Mouse (Mus musculus) urinary bladder, postnatal 25 days (tissue): ENCODE measurements around the gene Plekha5.
A peak's percentile ranks its signal among the peaks of the same experiment; 100 is the strongest.

Experiments used
- DNase-seq: peaks from one replicate; pipeline ENCODE4 v3.0.0; 2022; ENCODE audit warnings: low spot score

The Plekha5 gene

DNA sequence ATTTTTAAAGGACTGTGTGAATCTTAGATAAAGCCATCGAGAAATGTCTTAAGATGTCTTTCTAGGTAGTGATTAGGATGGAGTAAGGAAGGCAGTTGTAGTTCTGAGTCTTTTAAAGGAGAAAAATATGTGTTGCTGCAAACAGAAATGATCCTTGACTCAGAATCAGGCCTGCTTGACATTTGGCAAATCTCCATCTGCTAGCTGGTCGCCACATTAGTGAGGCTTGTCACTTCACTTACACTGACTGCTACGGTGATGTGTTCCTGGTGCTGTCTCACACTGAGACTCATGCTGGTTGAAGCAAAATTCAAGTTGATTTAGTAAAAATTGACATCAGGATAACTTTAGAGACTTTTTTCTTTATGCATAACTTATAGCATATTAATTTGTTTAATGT, 32.0 kb downstream of the Plekha5 start:
- no peak for DNase-seq

DNA sequence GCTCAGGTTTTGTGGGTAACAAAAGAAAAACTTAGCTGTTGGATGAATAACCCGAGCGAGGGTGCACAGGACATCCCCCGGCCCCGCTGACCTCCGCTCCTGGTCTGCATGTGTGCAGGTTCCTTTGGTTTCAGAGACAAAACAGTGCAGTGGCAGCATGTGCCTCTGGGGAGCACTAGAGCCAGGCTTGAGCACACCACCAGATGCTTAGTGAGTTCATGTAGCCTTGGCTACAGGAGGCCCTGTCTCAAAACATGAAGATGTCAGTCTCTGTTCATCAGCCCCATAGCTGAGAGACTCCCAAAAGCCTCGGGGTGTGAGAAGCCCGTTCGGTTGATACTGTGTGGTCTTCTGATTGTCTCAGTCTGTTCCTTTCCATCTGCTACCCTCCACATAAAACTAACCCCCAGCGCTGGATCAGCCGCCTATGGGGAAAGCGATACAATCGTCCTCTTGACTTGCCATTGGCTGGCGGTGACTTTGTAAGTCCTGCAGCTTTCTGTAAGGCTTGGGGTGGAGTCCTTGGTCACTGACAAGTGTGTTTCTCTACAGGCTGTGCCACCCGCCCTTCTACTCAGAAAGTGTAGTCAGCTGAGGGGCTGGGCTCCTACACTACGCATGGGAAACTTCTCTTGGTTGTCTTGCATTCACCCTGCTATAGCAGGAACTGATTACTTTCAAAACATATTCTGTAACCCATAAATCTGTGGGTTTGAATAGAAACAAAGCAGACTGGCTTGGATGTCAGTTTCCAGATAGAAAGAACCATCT, 32.7 kb downstream of the Plekha5 start:
- DNase-seq = no peak

DNA sequence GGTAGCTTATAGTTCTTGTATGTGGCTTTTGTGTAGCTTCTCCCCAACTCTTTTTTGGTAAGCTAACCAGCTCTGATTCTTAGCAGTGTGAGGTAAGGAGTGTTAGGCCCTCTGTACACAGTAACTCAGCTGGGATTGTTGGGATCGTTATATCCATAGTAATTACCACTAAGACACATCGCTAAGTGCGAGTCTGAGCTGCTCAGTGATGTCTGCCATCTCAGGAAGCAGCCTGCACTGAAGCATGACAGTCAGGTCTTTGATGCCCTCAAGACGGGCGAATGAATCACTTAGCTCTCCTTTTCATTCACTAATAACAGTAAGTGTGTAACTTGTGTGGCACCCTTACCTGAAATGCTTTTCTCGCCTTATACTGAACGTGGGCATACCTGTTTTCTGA, 36.5 kb downstream of the Plekha5 start:
- DNase-seq = no peak

DNA sequence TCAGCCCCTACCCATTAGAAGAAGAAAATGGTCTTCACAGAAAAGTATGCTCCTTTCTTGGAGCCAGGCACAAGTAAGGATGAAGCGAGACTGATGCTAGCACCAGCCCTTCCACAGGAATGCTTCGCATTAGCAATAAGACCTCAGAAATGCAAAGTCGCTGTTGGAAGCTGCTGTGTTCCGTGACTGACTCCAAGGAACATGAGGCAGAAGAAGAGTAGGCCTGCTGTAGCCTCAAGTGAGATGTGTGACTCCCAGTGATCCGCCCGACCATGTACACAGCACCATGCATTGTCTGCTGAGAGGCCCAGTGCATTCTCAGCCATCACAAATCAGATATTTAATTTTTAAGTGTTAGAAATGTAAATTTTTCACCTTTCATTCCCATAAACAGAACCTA, 41.0 kb downstream of the Plekha5 start:
- DNase-seq = no peak

DNA sequence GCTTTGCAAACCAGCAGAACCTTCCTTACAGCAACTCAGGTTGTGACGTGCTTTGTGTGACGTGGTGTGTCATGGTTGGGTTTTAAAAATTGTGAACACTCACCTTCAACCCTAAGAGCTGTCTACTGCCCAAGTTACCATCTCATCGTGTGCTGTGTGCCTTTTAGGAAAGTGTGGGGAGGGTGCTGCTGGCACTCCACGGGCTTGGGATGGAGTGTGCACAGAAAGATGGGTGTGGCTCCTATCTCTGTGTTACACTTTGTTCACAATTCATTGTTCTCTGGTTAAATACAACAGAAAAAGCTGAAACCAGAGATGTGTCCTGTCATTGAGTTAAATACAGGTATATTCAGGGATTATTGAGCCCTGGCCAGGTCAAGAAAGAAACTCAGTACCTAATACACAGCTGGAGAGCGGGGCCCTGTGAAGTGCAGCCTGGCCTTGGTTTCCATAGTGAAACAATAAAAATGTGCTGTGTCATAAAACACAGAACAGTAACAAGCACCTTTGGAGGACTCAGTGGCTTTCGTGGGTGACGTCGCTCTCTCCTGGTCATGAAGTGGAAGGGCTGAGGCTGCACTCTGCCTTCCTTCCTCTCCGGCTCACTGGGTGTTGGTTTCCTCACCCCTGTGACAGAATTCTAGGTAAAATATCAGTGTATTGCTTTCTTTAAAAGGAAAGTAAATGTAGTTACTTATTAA, 42.2 kb downstream of the Plekha5 start:
- no peak for DNase-seq

DNA sequence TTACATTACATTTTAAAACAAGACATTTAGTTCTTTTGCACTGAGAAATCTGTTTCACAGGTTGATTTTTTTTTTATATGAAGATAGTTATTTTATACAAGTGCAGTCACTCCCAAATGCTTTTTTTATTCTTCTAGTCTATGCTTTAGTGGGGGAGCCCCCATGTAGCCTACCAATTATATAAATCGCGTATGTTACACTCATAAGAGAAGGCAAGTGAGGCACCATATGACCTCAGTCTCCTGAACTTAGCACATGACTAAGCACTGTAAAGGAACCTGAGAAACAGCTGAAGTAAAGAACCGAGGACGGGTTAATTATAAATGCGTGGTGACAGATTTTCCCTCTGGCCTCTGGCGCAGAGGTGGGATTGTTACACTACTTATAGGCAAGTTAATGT, 43.0 kb downstream of the Plekha5 start:
- no peak for DNase-seq

DNA sequence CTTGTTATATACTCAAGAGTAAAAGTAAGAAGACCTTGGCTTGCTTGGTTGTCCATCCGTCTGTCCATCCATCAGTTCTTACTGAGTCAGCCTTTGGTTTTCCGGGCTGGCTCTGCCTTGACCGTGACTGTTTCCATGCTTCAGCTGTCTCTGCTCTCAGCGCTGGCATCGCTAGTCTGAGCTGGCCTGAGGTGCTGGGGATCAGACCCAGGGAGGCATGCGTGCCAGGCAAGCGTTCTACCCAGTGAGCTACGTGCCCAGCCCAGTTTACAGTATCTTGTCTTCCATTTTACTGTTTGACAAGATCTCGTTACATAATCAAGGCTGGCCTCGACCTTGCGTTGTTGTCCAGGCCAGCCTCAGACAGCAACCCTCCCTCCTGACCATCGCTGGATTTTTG, 44.0 kb downstream of the Plekha5 start:
- no peak for DNase-seq

DNA sequence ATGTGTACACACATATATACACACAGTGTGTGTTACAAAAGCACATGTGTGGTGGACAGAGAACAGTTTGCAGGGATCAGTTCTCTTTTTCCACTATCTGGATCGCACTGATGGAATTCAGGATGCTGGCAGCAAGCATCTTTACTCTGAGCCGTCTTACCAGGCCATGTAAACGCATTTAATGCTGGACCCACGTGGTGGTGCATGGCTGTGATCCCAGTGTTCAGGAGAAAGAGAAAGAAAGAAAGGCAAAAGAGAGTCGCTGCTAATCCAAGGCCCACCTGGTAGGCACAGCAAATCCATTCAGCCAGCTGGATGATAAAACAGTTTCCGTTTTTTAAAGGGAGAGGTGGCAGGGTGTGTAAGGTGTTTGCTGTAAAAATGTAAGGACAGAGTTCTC, 45.9 kb downstream of the Plekha5 start:
- no peak for DNase-seq

DNA sequence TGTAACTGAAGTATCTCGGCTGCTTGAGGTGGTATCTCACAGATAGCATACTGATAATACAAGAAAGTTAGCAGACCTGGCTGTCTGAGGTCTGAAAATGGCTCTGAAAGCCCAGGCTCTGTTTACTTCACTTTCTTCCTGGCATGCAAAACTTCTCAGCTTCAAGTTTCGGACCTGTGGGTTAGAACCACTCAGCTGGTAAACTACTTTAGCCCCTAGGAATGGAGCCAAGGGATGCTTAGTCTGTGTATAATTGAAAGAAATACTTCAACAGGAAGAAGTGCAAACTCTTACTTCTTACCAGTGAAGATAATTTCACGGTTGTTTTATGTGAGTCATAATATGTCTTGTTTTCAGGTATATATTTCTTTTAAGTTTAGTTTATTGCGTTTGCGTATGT, 47.9 kb downstream of the Plekha5 start:
- no peak for DNase-seq

DNA sequence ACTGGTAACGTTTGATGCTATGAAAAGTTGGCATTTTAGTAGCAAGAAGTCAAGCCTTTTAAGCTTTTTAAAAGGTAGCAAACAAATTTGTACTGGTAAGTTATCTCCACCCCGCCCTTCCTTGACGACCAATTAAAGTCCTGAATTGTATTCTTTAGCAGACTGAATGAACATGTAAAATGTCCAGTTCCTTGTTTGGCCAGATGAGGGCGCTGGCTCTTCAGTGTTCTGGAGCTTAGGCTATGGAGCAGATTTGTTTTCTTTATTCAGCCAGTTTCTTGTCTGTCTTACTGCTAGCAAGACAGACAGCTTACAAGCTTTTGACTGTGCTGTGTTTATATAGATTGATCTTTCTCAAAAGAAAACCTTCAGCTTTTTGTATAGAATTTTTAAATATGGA, 48.5 kb downstream of the Plekha5 start:
- DNase-seq = peak; percentile 56

DNA sequence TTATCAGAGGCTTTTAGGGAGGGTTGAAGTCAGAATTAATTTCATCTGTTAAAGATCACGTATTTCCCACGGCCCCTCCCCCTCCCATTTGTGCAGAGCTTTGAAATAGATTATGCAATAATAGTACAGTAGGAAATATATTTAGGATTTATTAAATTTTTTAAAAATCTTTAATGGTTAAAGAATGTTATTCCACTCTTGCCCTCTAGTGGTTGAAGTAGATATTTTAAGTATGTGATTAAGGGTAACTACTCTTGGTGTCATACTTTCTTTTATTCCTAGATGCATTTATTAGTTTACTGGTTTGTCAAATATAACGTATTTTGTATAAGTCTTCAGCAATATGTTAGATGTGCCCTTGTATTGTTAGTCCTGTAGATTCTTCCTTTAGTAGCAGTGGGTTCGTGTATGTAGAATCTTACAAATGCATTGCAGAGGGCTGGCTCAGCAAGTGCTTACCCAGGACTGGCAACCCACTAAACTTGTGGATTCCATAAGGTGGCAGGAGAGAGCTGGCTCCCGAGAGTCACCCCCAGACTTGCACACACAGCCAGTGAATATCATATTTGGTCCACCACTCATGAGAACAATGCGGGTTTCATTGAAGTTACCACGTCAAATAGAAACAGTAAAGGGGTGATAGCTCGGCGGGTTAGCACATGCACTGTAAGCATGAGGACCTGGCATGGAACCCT, 51.7 kb downstream of the Plekha5 start:
- DNase-seq = no peak

DNA sequence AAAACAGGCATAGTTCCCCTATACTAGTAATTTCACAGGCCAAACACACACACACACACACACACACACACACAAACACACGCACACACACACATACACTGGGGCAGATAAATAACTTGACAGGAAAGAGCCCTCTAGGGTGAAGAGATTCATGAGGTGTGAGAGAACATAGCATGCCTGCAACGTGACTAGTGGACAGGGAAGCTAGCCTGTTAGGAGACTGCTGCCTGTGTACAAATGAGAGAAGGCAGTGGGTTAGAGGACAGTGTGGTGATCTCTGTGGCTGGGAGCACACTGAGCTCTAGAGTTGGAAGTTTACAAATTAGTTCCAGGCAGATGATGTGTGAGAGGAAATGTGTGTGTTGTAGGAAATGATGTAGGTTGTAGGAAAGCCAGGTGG, 53.1 kb downstream of the Plekha5 start:
- DNase-seq = no peak

DNA sequence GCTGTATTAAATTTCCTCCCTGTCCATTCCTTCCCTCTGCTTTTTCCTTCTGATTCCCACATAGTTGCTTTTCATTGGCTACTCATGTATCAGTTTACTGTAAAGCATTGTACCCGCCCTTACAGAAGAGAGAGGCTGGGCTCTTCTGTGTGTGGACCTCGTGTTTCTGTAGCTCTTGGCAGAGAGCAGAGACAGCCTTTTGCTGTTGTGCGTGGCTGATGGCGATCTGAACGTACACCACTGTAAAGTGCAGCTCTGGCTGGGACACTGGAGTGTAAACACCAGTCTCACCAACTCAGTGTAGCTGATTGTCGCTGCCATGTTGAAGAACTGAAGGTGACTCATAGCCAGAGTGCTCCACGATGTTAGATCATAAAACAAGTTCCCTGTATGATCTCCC, 54.2 kb downstream of the Plekha5 start:
- no peak for DNase-seq

DNA sequence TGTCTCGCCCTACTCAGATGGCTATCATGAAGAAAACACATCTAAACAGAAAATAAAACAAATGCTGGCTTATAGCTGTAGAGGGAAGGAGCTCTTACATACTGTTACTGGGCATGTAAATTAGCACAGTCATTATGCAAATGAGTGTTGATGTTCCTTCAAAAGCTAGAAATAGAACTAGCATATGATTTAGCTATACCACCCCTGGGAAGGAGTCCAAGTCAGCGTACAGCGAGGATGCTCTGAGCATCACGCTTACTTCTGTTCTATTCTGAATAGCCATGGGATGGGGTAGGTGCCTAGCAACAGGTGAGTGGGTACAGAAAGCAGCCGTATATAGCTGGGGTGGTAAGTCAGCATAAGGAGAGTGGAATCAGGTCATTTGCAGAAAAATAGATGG, 55.1 kb downstream of the Plekha5 start:
- DNase-seq = no peak

DNA sequence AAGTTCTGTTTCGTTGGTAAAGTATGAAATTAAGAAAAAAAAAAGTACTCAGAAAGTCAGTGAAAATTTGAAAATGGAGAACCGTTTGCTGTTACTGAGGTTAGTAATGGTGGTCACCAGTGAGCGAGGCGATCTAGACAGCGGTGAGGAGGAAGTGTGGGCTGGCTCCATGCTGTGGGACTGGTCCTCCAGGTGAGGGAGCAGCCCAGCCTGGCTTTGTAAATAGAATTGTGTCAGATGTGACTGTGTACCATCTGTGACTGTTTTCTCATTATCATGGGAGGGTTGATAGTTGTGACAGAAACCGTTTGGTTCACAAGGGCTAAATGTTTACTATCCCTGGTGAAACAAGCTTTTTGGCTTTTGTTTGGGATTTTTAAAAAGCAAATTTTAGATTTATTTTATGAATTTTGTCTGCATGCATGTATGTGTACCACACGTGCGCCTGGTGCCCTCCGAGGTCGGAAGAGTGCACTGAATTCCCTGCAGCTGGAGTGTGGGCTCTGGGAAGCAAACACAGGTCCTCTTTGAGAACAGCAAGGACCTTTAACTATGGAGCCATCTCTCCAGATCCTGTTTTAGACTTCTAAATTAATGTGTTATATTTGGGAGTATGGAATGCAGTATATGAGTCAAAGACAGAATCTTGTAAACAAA, 56.7 kb downstream of the Plekha5 start:
- no peak for DNase-seq

DNA sequence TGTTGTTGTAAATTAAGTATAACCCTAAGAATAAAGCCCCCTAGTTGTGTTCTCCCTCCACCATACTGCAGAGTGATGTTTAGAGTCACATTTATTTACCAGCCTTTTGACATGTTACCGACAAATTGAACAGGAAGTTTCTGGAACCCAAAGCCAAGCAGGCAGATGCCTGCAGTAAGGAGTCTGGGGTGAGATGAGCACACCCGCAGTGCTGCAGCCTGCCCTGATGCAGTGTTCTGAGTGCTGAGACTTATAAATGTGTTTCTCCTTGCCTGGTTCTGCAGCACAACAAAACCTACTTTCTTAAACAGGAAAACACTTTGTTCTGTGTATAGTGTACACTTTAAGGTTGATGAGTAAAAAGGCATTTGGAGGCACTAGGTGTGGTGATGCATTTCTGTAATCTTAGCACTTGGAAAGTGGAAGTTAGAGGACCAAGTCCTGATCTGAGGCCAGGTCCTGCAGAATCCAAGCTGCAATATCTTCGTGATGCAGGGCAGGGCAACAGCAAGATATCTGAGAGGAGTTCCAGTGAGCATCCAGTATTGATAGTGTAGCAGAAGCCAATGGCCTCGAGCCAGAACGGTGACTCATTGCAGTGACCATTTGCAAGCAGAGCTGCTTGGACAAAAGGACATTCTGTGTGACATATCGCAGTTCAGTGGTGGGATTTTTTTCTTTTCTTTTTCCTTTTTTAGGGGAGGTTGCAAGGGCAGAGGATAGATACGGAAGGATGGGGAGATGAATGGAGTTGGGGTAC, 58.0 kb downstream of the Plekha5 start:
- peak; percentile 65 for DNase-seq

DNA sequence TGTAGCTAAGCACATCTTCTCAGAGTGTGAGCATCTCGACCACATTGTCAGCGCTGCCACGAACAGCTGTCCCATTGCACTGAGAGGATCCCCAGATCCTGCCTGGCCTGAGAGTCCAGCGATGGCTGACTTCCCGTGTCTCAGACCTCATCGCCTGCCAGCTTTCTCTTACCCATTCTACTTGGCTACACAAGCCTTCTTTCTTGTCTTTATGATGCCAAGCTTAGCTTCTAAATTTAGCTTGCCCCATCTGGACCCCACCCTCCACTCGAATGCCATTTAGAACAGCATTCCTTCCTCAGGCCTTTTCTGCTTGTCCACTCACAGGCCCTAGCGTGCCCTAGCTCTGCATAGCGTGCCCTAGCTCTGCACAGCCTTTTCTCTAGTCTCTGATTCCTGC, 60.3 kb downstream of the Plekha5 start:
- DNase-seq = no peak

DNA sequence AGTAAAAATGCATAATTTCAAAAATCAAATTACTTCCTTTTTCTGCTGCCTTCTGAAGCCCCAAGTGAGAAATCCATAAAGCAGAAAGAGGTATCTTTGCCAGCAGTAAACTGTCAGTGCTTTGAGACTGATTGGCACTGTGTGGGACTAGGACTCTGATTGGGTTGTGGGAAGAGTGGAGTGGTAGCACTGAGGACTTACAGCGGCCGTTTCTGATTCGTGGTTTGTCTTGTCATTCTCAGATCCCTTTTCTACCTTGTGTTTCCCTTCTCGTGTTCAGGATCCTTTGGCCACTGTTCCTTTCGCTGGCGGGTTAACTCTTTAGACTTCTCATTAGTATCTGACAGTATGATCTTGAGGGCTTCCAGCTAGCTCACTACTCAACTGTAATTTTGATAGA, 61.8 kb downstream of the Plekha5 start:
- DNase-seq = no peak

DNA sequence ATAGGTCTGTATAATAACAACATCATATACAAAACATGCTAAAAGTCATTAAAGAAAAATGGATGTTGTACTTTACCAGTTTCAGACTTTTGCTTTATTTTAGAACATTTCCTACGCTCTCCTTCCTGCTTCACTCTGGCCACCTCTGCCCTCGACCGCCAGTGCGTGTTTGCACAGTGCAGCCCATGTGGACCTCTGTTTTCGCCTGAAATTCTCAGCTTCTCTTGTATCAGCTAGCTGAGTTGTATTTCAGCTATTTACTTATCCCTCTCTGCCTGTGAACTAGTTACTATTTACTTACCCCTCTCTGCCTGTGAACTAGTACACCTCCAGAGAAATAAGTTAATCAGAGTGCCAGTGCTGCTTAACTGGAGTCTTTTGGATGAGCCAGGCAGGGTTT, 62.8 kb downstream of the Plekha5 start:
- DNase-seq = no peak

DNA sequence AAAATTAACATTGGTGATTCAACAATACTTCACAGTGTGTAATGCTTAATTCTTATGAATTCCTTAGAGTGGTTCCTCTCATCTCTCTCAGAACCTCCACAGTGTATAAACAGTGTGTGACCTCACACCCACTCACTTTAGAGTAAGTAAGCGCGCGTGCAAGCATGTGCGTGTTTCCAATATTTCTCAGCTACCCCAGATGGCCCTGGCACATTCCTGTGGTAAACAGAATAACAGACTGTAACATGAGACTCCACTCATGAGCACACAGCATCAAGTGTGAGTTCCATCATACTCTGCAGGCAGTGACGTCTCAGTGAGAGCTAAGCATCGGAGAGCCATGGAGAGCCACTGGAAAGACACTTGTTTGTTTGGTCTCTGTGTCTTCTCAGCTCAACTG, 63.6 kb downstream of the Plekha5 start:
- DNase-seq = no peak

DNA sequence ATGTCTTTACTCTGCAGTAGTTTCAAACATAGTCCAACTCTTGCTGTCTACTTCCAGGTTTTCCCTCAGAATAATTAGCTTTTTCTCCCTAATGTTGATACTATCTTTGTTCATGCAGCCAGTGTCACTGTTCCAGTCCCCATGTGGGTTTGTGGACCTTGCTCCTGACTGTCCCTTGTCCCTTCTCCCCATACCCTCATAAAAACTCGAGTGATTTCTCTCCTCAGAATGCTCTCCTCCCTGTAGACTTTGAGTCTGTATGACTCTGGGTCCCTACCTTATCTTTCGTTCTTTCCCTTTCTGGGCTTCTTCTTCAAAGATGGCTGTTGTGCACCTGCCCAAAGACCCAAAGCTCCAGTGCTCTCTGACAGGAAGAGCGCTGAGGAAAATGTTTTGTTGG, 64.8 kb downstream of the Plekha5 start:
- DNase-seq = no peak

DNA sequence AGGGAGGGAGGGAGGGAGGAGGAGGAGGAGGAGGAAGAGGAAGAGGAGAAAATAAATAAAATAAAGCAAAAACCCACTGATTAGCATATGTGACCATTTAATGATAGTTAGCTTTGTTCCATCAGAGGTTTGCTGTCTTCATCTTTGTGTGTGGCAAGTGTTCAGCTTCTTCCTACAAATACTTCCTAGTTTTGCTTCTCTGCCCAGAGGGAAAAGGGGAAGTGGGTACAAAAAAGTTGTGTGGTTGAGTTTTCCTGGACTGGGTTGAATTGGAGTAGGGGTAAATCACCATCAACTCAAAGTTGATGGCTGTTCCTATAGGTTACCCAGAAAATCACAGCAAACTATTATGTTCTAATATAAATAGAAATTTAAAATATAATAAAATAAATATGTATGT, 65.7 kb downstream of the Plekha5 start:
- DNase-seq = no peak
